Mouse (Mus musculus): ENCODE measurements around the gene Mettl26.

DNA sequence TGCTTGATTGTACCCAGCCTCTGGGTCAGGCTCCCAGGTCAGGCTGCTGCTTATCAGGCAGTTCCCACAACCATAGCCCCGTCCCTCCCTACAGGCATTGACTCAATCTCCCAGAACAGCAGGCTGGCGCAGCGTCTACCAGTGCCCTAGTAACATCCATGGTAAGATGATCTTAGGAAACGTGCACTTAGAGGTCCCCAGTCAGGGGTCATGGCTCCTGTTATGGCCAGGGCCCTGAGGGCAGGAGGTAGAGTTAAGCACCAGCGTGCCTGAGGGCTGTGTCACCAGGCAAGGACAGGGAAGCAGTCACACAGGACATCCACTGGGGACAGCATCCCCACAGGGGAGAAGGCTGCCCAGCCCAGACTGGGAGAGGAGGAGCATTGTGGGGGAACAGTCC lies 7.4 kb downstream of the Mettl26 start:
- TF ChIP-seq MYOD1 (IDR thresholded peaks at IDR 0.05; ENCODE audit: control insufficient read depth in 1 of 3, insufficient read length in 2 of 3, low read depth in 2 of 3) (no peak), MAX (IDR thresholded peaks at IDR 0.05; ENCODE audit: low read depth) (no peak), POLR2AphosphoS2 (IDR thresholded peaks at IDR 0.05; ENCODE audit: insufficient read length, low read depth) (peak; percentile 66), POLR2A (IDR thresholded peaks at IDR 0.05; ENCODE audit: insufficient read length, low read depth) (peak; percentile 27), E2F4 (IDR thresholded peaks at IDR 0.05; ENCODE audit: insufficient read depth) (no peak), USF1 (IDR thresholded peaks at IDR 0.05; ENCODE audit: low read depth) (no peak), SRF (IDR thresholded peaks at IDR 0.05; ENCODE audit: control insufficient read depth, insufficient read length, low read depth) (no peak), TCF12 (IDR thresholded peaks at IDR 0.05; ENCODE audit: insufficient read depth, poor library complexity, severe bottlenecking) (no peak), REST (IDR thresholded peaks at IDR 0.05; ENCODE audit: insufficient read depth, insufficient read length) (no peak), CEBPB (IDR thresholded peaks at IDR 0.05; ENCODE audit: insufficient read depth, poor library complexity, severe bottlenecking) (no peak), MYOG (IDR thresholded peaks at IDR 0.05; ENCODE audit: control insufficient read depth in 1 of 3, insufficient read depth in 1 of 3, insufficient read length in 2 of 3, low read depth in 2 of 3) (no peak)
